20 mouse cellular contexts compared by ENCODE assay signal in genomic region chr13:104619503-104620288, GRCm38 (mm10).
DNase-seq lines count a peak whose midpoint lies in the region; ATAC-seq and TF ChIP-seq lines count a peak whose summit lies in the region.
"Had no signal": no experiment of that assay in that cellular context is flagged by ENCODE, and none has a peak within 500 bp of the region (broad histone marks: within the 10 kb centered on the region; RNA-seq: fewer than 3 reads in every experiment).

No protein-coding gene starts in this region.

- DNase-seq in left cerebral cortex, adult 11 months (ENCODE audit: low spot score) = peak; percentile 39
- no peak for DNase-seq in left cerebral cortex, postnatal 4 days
- peak; percentile 23 for DNase-seq in right cerebral cortex, postnatal 25 days
- no peak for DNase-seq in right cerebral cortex, postnatal 4 days
- DNase-seq in left cerebral cortex, adult 18-20 months (ENCODE audit: low spot score in 2 of 2) = peak; percentile 20 to 37
- DNase-seq in gastrocnemius, adult 2 months = no peak
- DNase-seq: adrenal gland, postnatal 36 days; B cell, adult 2 months; cerebellum, adult 18-20 months; forebrain, postnatal 0 days; kidney, adult 8-10 months; kidney, postnatal 25 days had no signal

- no peak overlapping the region for H3K27ac ChIP-seq in gastrocnemius, adult 2 months
- no peak overlapping the region for H3K27ac ChIP-seq in liver, embryonic 12.5 days
- H3K27ac ChIP-seq: forebrain, embryonic 10.5 days; heart, embryonic 10.5 days; liver, embryonic 15.5 days; neural tube, embryonic 12.5 days; stomach, postnatal 0 days had no signal

- H3K27me3 ChIP-seq in liver, embryonic 12.5 days (replicated peaks) = no peaks in the 10 kb centered on the region
- H3K27me3 ChIP-seq: liver, embryonic 15.5 days; neural tube, embryonic 12.5 days; Patski had no signal

- no peak overlapping the region for H3K4me2 ChIP-seq in liver, embryonic 12.5 days
- H3K4me2 ChIP-seq: liver, embryonic 15.5 days; midbrain, embryonic 11.5 days; neural tube, embryonic 12.5 days had no signal

- no peak overlapping the region for H3K9ac ChIP-seq in liver, embryonic 12.5 days
- H3K9ac ChIP-seq: forebrain, postnatal 0 days; liver, embryonic 15.5 days; neural tube, embryonic 12.5 days had no signal

- no peak for TF ChIP-seq CTCF in gastrocnemius, adult 2 months (IDR thresholded peaks at IDR 0.05)

- no peaks in the 10 kb centered on the region for H3K4me1 ChIP-seq in liver, embryonic 12.5 days
- H3K4me1 ChIP-seq: liver, embryonic 15.5 days; neural tube, embryonic 12.5 days had no signal

- no peaks in the 10 kb centered on the region for H3K9me3 ChIP-seq in liver, embryonic 12.5 days (replicated peaks)
- H3K9me3 ChIP-seq: forebrain, embryonic 10.5 days; heart, embryonic 10.5 days; liver, embryonic 15.5 days; neural tube, embryonic 12.5 days had no signal

- intact Hi-C loops in left cerebral cortex, postnatal 4 days (cut with DNase I) = no loop called here
- intact Hi-C loops in gastrocnemius, adult 2 months (cut with DNase I) = no loop called here

- H3K4me3 ChIP-seq in gastrocnemius, adult 2 months = no peak overlapping the region
- no peak overlapping the region for H3K4me3 ChIP-seq in liver, embryonic 12.5 days
- H3K4me3 ChIP-seq: forebrain, embryonic 10.5 days; heart, embryonic 10.5 days; liver, embryonic 15.5 days; neural tube, embryonic 12.5 days had no signal

- WGBS in liver, embryonic 12.5 days (ENCODE audit: insufficient replicate concordance) = 80% methylated on average over 7 of the region's 7 CpGs

- no peaks in the 10 kb centered on the region for H3K36me3 ChIP-seq in liver, embryonic 12.5 days
- H3K36me3 ChIP-seq: forebrain, embryonic 10.5 days; heart, embryonic 10.5 days; liver, embryonic 15.5 days; neural tube, embryonic 12.5 days had no signal

- no peak for ATAC-seq in liver, embryonic 12.5 days
- ATAC-seq: forebrain, postnatal 0 days; Patski had no signal

Comparison
In these comparisons a context has a peak if more than half of its experiments do, and no peak if none do; other contexts are left out.
1. DNase-seq: peak in left cerebral cortex, adult 11 months (single experiment), right cerebral cortex, postnatal 25 days (single experiment) and left cerebral cortex, adult 18-20 months (2 of 2); none in left cerebral cortex, postnatal 4 days (single experiment), right cerebral cortex, postnatal 4 days (single experiment) and gastrocnemius, adult 2 months (single experiment).